Mouse (Mus musculus) lung, adult 2 months (tissue): ENCODE results near the gene Pea15a. TPM values are rescaled to one million over a fixed set of nuclear protein-coding genes. Genes with fewer than 3 reads are reported as not detected.

Experiments used
- DNase-seq: peaks from one replicate; pipeline ENCODE4 v3.0.0; 2022
- H3K4me1 ChIP-seq: fragments of 200-500 bp; 2 replicates; pipeline ENCODE4 v1.6.1; 2011; ENCODE audit warnings: low read length; ENCODE audit not compliant: control insufficient read depth, insufficient read depth
- H3K4me3 ChIP-seq: fragments of 200-500 bp; replicated peaks from 2 replicates; pipeline ENCODE3; 2011; ENCODE audit warnings: low read depth, mild to moderate bottlenecking, control low read depth, low read length; ENCODE audit errors: extremely low read depth
- CTCF ChIP-seq: fragments of 200-500 bp; IDR thresholded peaks from 2 replicates; pipeline ENCODE4 v1.5.1; 2011; ENCODE audit warnings: mild to moderate bottlenecking, low read length, control low read depth; ENCODE audit not compliant: insufficient read depth
- POLR2A ChIP-seq: fragments of 200-500 bp; IDR thresholded peaks from 2 replicates; pipeline ENCODE4 v1.6.1; 2011; ENCODE audit warnings: low read depth, mild to moderate bottlenecking, control low read depth, low read length, borderline replicate concordance; ENCODE audit errors: extremely low read depth
- WGBS: fragments of 180-500 bp; shearing (Covaris S2); methylation state at CpG from one replicate; pipeline ENCODE4 v1.1.7; 2018; 5-methylcytosine and 5-hydroxymethylcytosine counted together
- polyA plus RNA-seq: library from polyadenylated mRNA; depleted of rRNA; stranded (reverse); fragments of >200 nt; gene quantifications from 2 replicates; pipeline ENCODE4 v1.2.3, GENCODE M21; 2012; rRNA removed

Pea15a gene
- polyA plus RNA-seq, 1 experiment = 137 TPM

- Histone ChIP-seq H3K4me3 (no peak overlapping the region), H3K4me1 (peaks cover 5% of the 10 kb centered on the region)
- no peak for DNase-seq
- TF ChIP-seq CTCF (no peak), POLR2A (no peak)
- WGBS = 74% methylated on average over 3 of the region's 3 CpGs
Observed at GRCm38 (mm10) chr1:172154536-172154935, 52.1 kb downstream of the Pea15a start.

GRCm38 (mm10) chr1:172148955-172149815 lies 57.4 kb downstream of the Pea15a start:
- 6% methylated on average over 19 of the region's 19 CpGs for WGBS
- H3K4me3 ChIP-seq = peak overlapping the region; percentile 92
- peaks cover 12% of the 10 kb centered on the region for H3K4me1 ChIP-seq
- no peak for DNase-seq
- TF ChIP-seq POLR2A (no peak), CTCF (no peak)

GRCm38 (mm10) chr1:172148279-172148954 lies 58.2 kb downstream of the Pea15a start:
- DNase-seq = peak; percentile 57
- Histone ChIP-seq H3K4me1 (peaks cover 12% of the 10 kb centered on the region), H3K4me3 (peak overlapping the region; percentile 92)
- WGBS = under 1% methylated on average over 40 of the region's 40 CpGs
- TF ChIP-seq CTCF (no peak), POLR2A (no peak)

GRCm38 (mm10) chr1:172147835-172148278 lies 58.7 kb downstream of the Pea15a start, which contains the start of gene Dcaf8:
TSS of gene Dcaf8 (plus strand) at chr1:172148084.
- WGBS = under 1% methylated on average over 42 of the region's 42 CpGs
- Histone ChIP-seq H3K4me3 (peak within 1 kb of the TSS; percentile 92), H3K4me1 (peaks cover 12% of the 10 kb centered on the region)
- TF ChIP-seq CTCF = no peak
- peak; percentile 95 for TF ChIP-seq POLR2A
- DNase-seq = peak; percentile 95

Other genes starting within 250 kb of the Pea15a start
- gene Vangl2, start 178.4 kb downstream of the Pea15a start, polyA plus RNA-seq = 4.4 and 9.6 TPM in 2 replicates
- 0.05 TPM in 1 of 2 replicates, not detected in the other for gene Nhlh1, start 149.2 kb downstream of the Pea15a start, polyA plus RNA-seq
- gene Copa, start 124.3 kb downstream of the Pea15a start, polyA plus RNA-seq = 31.5 and 53.1 TPM in 2 replicates
- gene Ncstn, start 124.0 kb downstream of the Pea15a start, polyA plus RNA-seq = 80.1 and 95.0 TPM in 2 replicates
- gene Pex19, start 80.0 kb downstream of the Pea15a start, polyA plus RNA-seq = 47.4 and 63.0 TPM in 2 replicates
- gene Dcaf8, start 58.7 kb downstream of the Pea15a start, polyA plus RNA-seq = 58.0 and 74.9 TPM in 2 replicates
- 3.2 and 49.0 TPM in 2 replicates for gene Casq1, start 13.1 kb upstream of the Pea15a start, polyA plus RNA-seq
- 0.05 and 1.2 TPM in 2 replicates for gene Atp1a4, start 51.6 kb upstream of the Pea15a start, polyA plus RNA-seq
- gene Igsf8, start 54.8 kb upstream of the Pea15a start, polyA plus RNA-seq = 90.8 and 105 TPM in 2 replicates
- 56.1 and 93.0 TPM in 2 replicates for gene Atp1a2, start 91.3 kb upstream of the Pea15a start, polyA plus RNA-seq
- gene Kcnj9, start 122.5 kb upstream of the Pea15a start, polyA plus RNA-seq = 0.08 TPM in 1 of 2 replicates, not detected in the other
- gene Kcnj10, start 134.4 kb upstream of the Pea15a start, polyA plus RNA-seq = 0.12 and 0.28 TPM in 2 replicates
- 8.2 and 9.1 TPM in 2 replicates for gene Pigm, start 169.7 kb upstream of the Pea15a start, polyA plus RNA-seq